Mouse (Mus musculus) heart, embryonic 10.5 days (tissue): ENCODE results near the gene Zmat3. TPM values are rescaled to one million over a fixed set of nuclear protein-coding genes. Genes with fewer than 3 reads are reported as not detected.

Experiments used
- DNase-seq: peaks from one replicate; pipeline ENCODE4 v3.0.0-alpha.2; 2017; ENCODE audit warnings: low spot score
- H3K27ac ChIP-seq: fragments of 300-500 bp; sonication (generic); 2 replicates; pipeline ENCODE4 v1.5.1; 2016; ENCODE audit warnings: mild to moderate bottlenecking
- H3K27me3 ChIP-seq: fragments of 300-500 bp; sonication (generic); 2 replicates; pipeline ENCODE4 v1.6.1; 2016; ENCODE audit warnings: mild to moderate bottlenecking; ENCODE audit not compliant: poor library complexity, insufficient read depth, severe bottlenecking
- H3K36me3 ChIP-seq: fragments of 300-500 bp; sonication (generic); 2 replicates; pipeline ENCODE4 v1.6.1; 2016; ENCODE audit warnings: mild to moderate bottlenecking, moderate library complexity
- H3K4me1 ChIP-seq: fragments of 300-500 bp; sonication (generic); 2 replicates; pipeline ENCODE4 v1.6.1; 2016; ENCODE audit warnings: mild to moderate bottlenecking
- H3K4me3 ChIP-seq: fragments of 300-500 bp; sonication (generic); 2 replicates; pipeline ENCODE4 v1.5.1; 2016; ENCODE audit warnings: mild to moderate bottlenecking, moderate library complexity
- H3K9me3 ChIP-seq: fragments of 300-500 bp; sonication (generic); 2 replicates; pipeline ENCODE4 v1.6.1; 2016; ENCODE audit warnings: mild to moderate bottlenecking, moderate library complexity
- WGBS: fragments of 180-500 bp; shearing (Covaris S2); methylation state at CpG from one replicate; pipeline ENCODE4 v1.1.7; 2016; 5-methylcytosine and 5-hydroxymethylcytosine counted together
- polyA plus RNA-seq: library from polyadenylated mRNA; unstranded; fragments of >200 nt; fragmentation: Nextera tagmentation; extraction: Ambion mirVana; gene quantifications from 2 replicates; pipeline ENCODE4 v1.2.1, GENCODE M21; 2016

Gene Zmat3
- polyA plus RNA-seq, 1 experiment from 2014 or later = 4.6 TPM

- DNase-seq = no peak
- Histone ChIP-seq H3K27me3 (peaks cover 13% of the 10 kb centered on the region; the same call in 1 of the 2 replicates), H3K36me3 (no peaks in the 10 kb centered on the region), H3K9me3 (no peaks in the 10 kb centered on the region), H3K27ac (peak overlapping the region; percentile 91), H3K4me3 (peak overlapping the region; percentile 89), H3K4me1 (peaks cover 13% of the 10 kb centered on the region)
- 1% methylated on average over 52 of the region's 54 CpGs for WGBS
Observed at GRCm38 (mm10) chr3:32364841-32365545, 821 bp downstream of the Zmat3 start.

DNA sequence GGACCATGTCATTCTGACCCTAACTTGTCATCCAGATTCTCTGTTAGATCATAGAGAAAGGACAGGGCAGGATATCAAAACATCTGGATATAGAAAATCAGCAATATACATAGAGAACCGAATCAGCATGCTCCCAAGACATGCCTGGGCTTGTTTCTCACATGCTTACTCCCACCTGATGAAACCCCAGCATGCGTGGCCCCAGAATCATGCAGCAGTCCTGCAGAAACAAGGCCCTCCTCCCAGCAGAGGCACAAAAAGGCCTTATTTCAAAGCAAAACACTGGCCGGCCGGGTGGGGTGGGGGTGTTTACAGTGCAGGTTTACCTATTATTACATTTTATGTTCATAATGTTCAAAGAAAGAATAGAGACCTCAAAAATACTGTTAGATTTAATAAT lies 1.6 kb downstream of the Zmat3 start:
- peak overlapping the region; percentile 89 for H3K4me3 ChIP-seq
- no peak for DNase-seq

GRCm38 (mm10) chr3:32361221-32361620 lies 4.6 kb downstream of the Zmat3 start:
- WGBS = 59% methylated on average over 6 of the region's 6 CpGs
- no peaks in the 10 kb centered on the region for H3K27me3 ChIP-seq
- no peak overlapping the region for H3K27ac ChIP-seq
- DNase-seq = no peak
- H3K36me3 ChIP-seq = no peaks in the 10 kb centered on the region
- no peak overlapping the region for H3K4me3 ChIP-seq
- H3K4me1 ChIP-seq = peaks cover 13% of the 10 kb centered on the region
- H3K9me3 ChIP-seq = no peaks in the 10 kb centered on the region

More for the DNA sequence above, 1.6 kb downstream of the Zmat3 start:
- Histone ChIP-seq H3K27ac (peak overlapping the region; percentile 47; the same call in 1 of the 2 replicates), H3K36me3 (no peaks in the 10 kb centered on the region), H3K9me3 (no peaks in the 10 kb centered on the region), H3K4me1 (peaks cover 13% of the 10 kb centered on the region), H3K27me3 (peaks cover 13% of the 10 kb centered on the region; the same call in 1 of the 2 replicates)
- 68% methylated on average over 4 of the region's 4 CpGs for WGBS

- Histone ChIP-seq H3K27ac (no peak overlapping the region), H3K27me3 (no peaks in the 10 kb centered on the region), H3K4me3 (no peak overlapping the region), H3K36me3 (peaks cover 18% of the 10 kb centered on the region), H3K9me3 (no peaks in the 10 kb centered on the region), H3K4me1 (no peaks in the 10 kb centered on the region)
- WGBS = 94% methylated on average over 6 of the region's 6 CpGs
- DNase-seq = no peak
Observed at GRCm38 (mm10) chr3:32347881-32348280, 17.9 kb downstream of the Zmat3 start.

DNA sequence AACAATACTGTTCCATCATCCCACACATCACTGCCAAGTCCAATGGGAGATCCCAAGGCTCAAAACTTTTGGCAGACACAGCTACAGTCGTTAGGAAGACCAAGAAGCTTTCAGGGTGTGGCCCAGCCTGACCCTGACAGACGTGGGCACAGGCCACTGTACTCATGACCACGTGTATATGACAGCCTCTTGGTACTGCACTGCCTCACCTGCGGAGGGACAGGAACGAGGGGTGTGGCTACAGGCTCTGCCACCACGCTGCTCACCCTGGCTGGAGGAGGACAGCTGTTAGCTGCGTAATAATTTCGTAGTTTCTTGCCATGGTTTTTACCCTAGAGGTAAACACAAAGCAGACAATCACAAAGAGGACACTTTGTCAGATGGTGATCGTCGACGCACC lies 20.6 kb downstream of the Zmat3 start:
- H3K4me3 ChIP-seq = no peak overlapping the region
- no peaks in the 10 kb centered on the region for H3K27me3 ChIP-seq
- H3K4me1 ChIP-seq = no peaks in the 10 kb centered on the region
- H3K36me3 ChIP-seq = peaks cover 23% of the 10 kb centered on the region
- no peaks in the 10 kb centered on the region for H3K9me3 ChIP-seq
- no peak overlapping the region for H3K27ac ChIP-seq
- WGBS = 83% methylated on average over 11 of the region's 11 CpGs
- DNase-seq = no peak

DNA sequence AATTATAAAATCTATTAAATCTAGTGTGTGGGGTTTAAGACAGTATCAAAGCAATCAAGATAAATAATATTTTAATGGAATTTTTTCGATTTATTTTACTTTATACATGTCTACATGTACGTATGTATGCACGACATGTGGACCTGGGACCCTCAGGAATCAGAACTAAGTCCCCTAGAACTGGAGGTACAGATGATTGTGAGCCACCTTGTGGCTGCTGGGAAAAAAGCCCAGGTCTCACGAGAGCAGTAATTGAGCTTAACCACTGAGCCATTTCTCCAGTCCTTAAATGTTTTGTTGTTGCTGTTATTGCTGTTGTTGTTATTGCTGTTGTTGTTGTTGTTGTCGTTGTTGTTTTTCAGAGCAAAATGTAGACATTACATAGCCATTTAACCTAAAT lies 21.0 kb downstream of the Zmat3 start:
- no peak for DNase-seq
- H3K4me1 ChIP-seq = no peaks in the 10 kb centered on the region
- no peak overlapping the region for H3K4me3 ChIP-seq
- no peaks in the 10 kb centered on the region for H3K9me3 ChIP-seq
- H3K36me3 ChIP-seq = peaks cover 23% of the 10 kb centered on the region
- no peaks in the 10 kb centered on the region for H3K27me3 ChIP-seq
- 68% methylated on average over 5 of the region's 5 CpGs for WGBS
- H3K27ac ChIP-seq = no peak overlapping the region

- Histone ChIP-seq H3K9me3 (no peaks in the 10 kb centered on the region), H3K27ac (no peak overlapping the region), H3K4me3 (no peak overlapping the region), H3K27me3 (no peaks in the 10 kb centered on the region), H3K36me3 (peaks cover 21% of the 10 kb centered on the region), H3K4me1 (no peaks in the 10 kb centered on the region)
- WGBS = 89% methylated on average over 12 of the region's 12 CpGs
- no peak for DNase-seq
Observed at GRCm38 (mm10) chr3:32343371-32343770, 22.4 kb downstream of the Zmat3 start.

DNA sequence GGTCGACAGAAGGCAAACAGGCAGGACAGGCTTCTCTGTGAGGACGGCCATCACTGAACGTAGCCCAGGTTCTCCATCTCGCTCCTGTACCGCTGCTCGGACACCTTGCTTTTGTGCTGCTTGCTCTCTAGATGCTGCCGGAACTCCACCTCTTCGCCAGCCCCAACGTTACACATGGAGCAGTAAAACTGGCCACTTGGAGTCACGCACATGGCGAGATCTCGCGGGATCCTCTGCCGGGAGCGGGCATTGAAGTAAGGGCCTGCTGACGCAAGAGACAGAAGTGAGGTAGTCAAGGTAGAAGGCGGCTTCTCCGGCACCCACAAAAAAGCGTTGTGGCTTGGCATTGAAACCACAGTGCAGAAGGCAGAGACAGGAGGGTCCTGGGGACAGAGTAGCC lies 24.4 kb downstream of the Zmat3 start:
- H3K36me3 ChIP-seq = peaks cover 21% of the 10 kb centered on the region
- WGBS = 92% methylated on average over 19 of the region's 19 CpGs
- no peak overlapping the region for H3K4me3 ChIP-seq
- 0 out of 2 replicates have a peak, but pooled peaks cover 2% of the 10 kb centered on the region for H3K4me1 ChIP-seq
- H3K9me3 ChIP-seq = no peaks in the 10 kb centered on the region
- no peaks in the 10 kb centered on the region for H3K27me3 ChIP-seq
- no peak for DNase-seq
- no peak overlapping the region for H3K27ac ChIP-seq

DNA sequence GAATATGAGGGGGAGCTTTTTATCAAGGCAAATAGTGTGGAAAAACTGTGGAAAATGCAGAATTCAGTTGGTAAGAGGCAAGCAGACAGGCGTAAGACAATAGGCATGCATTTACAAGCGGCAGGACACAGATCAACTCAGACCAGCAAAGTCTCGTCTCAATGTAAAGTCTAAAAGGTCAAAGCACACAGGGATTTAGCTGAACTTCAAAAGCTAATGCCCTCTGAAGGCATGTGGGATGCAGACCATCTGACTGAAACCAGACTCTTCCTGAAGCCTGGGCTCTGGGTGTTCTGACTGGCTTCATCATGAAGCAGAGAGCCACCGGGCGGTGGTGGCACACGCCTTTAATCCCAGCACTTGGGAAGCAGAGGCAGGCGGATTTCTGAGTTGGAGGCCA lies 27.6 kb downstream of the Zmat3 start:
- Histone ChIP-seq H3K27ac (no peak overlapping the region), H3K4me3 (no peak overlapping the region), H3K36me3 (peaks cover 16% of the 10 kb centered on the region), H3K4me1 (peaks cover 15% of the 10 kb centered on the region; the same call in 1 of the 2 replicates), H3K27me3 (no peaks in the 10 kb centered on the region), H3K9me3 (no peaks in the 10 kb centered on the region)
- no peak for DNase-seq
- 78% methylated on average over 7 of the region's 7 CpGs for WGBS

DNA sequence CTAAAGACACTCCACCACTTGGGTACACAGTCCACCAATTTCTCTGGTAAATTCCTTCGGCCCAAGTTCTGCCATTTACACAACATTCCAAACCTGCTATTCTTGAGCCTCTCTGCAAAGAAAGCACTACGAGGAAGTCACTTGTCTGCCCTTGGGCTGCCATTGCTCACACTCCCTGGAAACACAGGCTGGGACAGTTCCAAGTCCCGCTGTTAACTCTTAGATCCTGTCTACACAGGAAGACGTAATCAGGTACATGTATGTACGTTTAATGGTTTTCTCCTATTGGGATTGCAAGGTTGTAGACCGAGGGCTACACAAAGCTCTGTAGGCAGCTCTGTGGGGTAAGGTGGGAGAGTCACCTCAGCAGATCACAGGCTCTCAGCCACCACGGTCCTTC lies 28.0 kb downstream of the Zmat3 start:
- no peaks in the 10 kb centered on the region for H3K9me3 ChIP-seq
- H3K4me1 ChIP-seq = peaks cover 15% of the 10 kb centered on the region; the same call in 1 of the 2 replicates
- no peak overlapping the region for H3K4me3 ChIP-seq
- DNase-seq = no peak
- WGBS = 74% methylated on average over 7 of the region's 7 CpGs
- no peaks in the 10 kb centered on the region for H3K27me3 ChIP-seq
- H3K27ac ChIP-seq = no peak overlapping the region
- peaks cover 12% of the 10 kb centered on the region for H3K36me3 ChIP-seq

DNA sequence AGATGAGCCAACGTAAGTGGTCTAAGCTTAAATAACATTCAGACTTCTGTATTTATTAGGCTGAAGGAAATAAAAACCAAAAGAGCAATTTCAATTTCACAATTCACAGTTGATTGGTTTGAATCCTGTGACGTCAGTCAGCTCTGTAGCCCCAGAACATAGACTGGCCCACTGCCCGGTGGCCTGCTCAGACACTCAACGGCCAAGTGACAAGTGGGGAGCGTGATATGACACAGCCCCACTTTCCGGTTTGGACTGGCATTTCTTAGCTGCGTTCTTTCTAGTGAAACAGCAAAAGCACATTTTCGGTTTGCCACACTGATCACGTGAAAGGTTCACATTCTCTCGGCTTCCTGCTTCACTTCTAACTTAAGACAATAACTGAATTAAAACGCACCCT lies 30.9 kb downstream of the Zmat3 start:
- 77% methylated on average over 11 of the region's 11 CpGs for WGBS
- DNase-seq = no peak

GRCm38 (mm10) chr3:32333456-32334086 lies 32.2 kb downstream of the Zmat3 start:
- Histone ChIP-seq H3K9me3 (no peaks in the 10 kb centered on the region), H3K36me3 (no peaks in the 10 kb centered on the region), H3K4me1 (peaks cover 15% of the 10 kb centered on the region; the same call in 1 of the 2 replicates), H3K4me3 (no peak overlapping the region), H3K27ac (no peak overlapping the region), H3K27me3 (no peaks in the 10 kb centered on the region)
- 33% methylated on average over 7 of the region's 7 CpGs for WGBS
- DNase-seq = peak; percentile 85

More for the DNA sequence above, 30.9 kb downstream of the Zmat3 start:
- Histone ChIP-seq H3K4me1 (peaks cover 15% of the 10 kb centered on the region; the same call in 1 of the 2 replicates), H3K4me3 (no peak overlapping the region), H3K36me3 (no peaks in the 10 kb centered on the region), H3K27ac (no peak overlapping the region), H3K27me3 (no peaks in the 10 kb centered on the region), H3K9me3 (no peaks in the 10 kb centered on the region)

GRCm38 (mm10) chr3:32317901-32318416 lies 47.9 kb downstream of the Zmat3 start:
- H3K36me3 ChIP-seq = no peaks in the 10 kb centered on the region
- H3K4me3 ChIP-seq = no peak overlapping the region
- no peaks in the 10 kb centered on the region for H3K4me1 ChIP-seq
- peaks cover 10% of the 10 kb centered on the region for H3K27me3 ChIP-seq
- DNase-seq = no peak
- H3K27ac ChIP-seq = no peak overlapping the region
- 60% methylated on average over 15 of the region's 15 CpGs for WGBS
- no peaks in the 10 kb centered on the region for H3K9me3 ChIP-seq
